Mouse (Mus musculus): ENCODE results near the gene Tex29.
"Not testable (repeated sequence)": the region's sequence is repeated elsewhere in the genome, so short reads cannot be mapped to it uniquely, and the experiment has no call there.

Tex29 gene

DNA sequence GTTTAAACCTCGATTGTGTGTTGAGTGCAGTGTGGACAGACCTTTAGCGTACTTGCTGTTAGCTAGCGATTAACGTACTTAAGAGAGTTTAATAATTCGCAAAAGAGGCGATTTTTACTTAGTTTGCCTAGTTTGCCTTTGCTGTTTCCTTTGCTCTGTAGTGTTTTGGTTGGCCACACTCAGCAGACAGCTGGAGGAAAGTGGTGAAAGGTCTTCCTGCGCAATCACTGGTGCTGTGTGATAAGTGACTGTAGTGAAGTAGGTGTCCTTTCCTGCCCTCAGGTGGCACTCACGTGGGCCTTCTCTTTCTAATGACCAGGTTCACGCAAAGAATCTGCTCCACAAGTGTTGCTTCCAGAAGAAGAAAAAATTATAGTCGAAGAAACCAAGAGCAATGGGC, 9.1 kb upstream of the Tex29 start:
- no peak for DNase-seq (ENCODE audit: low read depth in 2 of 2, low spot score in 2 of 2)

DNA sequence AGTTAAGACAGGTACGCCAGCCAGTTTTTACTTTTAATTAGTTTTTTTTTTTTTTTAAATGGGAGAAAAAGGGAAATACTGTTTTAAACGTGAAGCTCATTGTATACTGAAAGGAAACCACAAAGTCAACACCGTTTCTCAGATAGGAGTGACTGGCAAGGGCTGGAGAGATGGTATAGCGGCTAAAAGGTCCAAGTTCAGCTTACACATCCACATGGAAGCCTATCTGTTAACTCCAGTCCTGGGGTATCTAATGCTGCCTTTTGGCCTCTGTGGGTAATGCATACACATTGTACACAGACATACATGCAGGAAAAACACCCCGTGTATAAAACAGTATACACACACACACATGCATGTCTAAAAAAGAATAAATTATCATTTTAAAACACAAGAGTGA, 8.3 kb upstream of the Tex29 start:
- DNase-seq (ENCODE audit: low read depth in 2 of 2, low spot score in 2 of 2), result no peak

DNA sequence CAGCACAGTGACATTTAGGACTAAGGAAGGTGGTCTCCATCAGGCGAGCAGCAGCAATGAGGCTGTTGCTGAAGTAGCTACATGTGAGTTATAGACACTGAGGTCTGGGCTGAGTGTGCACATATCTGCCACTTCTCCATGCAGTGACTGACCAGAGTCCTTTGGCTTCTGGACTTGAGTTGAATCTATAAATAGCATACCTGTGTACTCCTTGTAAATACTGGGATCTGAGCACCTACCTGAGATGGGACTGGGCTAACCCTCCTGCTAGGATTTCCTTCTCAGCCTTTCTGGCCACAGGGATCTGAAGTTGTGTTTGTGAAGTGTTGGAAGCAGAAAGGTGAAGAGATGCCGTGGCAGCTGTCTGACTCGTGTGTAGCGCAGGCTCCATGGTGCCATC, 7.1 kb upstream of the Tex29 start:
- no peak for DNase-seq (ENCODE audit: low read depth in 2 of 2, low spot score in 2 of 2)

DNA sequence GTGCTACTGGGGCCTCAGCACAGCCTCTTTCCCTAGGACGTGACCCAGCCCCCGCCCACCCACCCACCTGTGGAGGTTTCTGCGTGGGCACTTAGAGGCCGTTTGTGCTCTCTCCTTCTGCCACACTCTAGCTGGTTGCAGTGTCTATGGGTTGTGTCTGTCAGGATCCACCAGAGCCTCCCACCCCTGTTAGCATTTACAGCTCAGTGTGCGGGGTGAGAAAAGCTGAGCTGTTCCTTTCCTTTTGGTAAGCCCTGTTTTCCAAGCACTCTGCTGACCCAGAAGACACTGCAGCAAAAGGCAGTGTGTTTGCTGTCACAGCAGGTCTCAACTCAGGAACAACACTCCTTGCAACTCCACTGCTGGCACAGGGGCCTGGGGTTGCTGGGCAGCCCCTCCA, 6.1 kb upstream of the Tex29 start:
- DNase-seq (ENCODE audit: low read depth in 2 of 2, low spot score in 2 of 2), result no peak

DNA sequence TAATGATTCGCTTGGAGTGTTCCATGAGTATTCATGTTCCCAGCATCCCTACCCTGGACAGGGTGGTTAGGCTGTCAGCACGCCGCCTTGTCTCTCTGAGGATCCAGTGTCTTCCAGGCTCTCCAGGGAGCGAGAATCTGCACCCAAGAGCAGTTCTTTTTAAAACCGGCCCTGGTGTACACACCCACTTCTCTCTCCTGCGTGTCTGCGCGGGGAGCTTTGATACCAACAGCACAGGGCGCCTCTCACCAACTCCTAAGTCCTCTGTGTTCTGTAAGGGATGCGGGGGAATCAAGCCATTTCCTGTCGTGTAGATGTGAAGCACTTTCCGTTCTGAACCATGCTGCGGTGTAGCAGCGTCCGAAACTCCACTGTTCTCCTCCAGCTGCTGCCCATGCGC, 5.6 kb upstream of the Tex29 start:
- no peak for DNase-seq (ENCODE audit: low read depth in 2 of 2, low spot score in 2 of 2)

DNA sequence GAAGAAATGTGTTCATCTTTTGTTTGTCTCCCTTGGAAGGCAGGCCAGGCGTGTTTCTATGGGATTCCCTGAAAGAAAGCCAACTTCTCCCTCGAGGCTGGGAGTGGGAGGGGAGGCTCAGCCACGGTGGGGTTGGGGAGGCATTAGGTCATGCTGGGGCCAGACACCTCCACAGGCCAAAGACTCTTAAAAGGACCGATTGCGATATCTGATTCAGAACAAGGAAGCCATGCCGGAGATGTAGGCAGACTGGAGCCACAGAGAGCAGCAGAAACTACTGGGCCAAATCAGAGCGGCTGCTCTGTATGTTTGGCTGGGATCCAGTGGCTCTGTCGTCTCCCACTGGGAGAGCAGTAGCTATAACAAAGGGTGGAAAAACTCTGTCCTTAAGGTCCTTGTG, 1.3 kb downstream of the Tex29 start:
- DNase-seq (ENCODE audit: low read depth in 2 of 2, low spot score in 2 of 2), result no peak

DNA sequence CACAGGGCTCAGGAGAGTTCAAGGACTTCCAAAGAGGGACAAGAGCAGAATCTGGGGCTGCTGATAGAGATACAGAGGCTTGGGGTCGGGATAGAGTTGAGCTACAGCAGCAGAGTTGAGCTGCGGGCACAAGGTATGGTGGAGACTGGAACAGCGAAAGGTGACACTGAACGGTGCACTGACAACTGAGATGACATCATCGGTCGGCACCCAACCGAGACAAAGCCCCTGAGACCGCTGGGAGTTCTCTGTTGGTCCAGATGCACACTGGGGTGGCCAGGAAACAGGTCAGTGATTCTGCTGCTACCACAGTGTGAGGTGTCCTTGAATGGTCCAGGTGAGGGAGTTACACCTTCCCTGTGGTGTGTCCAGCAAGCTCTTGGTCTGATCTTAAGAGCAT, 2.5 kb downstream of the Tex29 start:
- no peak for DNase-seq (ENCODE audit: low read depth in 2 of 2, low spot score in 2 of 2)

DNA sequence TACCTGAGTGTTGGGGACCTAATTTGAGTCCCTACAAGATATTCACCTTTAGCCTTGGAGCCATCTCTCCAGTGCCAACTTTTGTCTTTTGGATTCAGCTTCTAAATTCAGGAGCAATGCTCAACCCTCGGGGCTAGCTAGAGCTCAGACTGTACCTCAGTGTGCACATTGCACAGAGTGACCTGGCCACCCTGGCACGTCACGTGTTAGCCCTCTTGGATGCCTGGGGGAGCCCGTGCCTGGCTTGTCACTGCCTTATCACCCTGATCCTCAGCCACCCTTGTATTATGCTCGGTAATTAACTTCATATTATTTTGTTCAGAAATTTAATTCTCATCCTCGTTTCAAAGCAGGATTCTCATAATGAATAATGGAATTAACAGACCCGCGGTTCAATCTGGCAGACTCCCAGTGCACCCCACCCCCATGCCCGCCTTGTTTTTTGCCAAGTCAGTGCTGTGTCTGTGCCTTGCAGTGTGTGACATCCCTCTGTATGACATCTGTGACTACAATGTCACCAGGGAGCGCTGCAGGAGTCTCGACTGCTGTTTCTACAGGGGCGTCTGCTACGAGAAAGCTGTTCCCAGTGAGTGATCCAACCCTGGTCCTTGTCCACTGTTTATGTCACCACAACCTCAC, 3.5 kb downstream of the Tex29 start:
- DNase-seq (ENCODE audit: low read depth in 2 of 2, low spot score in 2 of 2), result no peak

DNA sequence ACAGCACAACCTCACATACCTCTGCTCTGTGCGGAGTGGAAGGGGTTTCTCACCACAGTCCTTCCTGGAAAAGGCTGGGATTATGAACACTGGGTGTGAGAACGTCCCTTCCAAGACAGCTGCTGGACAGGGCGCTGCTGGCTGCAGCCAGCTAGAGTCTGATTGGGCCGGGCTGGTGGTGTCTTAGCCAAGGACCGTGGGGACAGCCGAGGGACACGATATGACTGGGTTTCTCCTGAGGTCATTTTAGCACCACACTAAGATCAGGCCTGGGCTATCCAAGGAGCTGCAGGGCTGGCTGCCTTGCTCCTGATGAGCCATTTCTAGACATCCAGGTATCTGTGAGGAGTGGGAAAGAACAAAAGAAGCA, 4.0 kb downstream of the Tex29 start:
- no peak for DNase-seq (ENCODE audit: low read depth in 2 of 2, low spot score in 2 of 2)

DNA sequence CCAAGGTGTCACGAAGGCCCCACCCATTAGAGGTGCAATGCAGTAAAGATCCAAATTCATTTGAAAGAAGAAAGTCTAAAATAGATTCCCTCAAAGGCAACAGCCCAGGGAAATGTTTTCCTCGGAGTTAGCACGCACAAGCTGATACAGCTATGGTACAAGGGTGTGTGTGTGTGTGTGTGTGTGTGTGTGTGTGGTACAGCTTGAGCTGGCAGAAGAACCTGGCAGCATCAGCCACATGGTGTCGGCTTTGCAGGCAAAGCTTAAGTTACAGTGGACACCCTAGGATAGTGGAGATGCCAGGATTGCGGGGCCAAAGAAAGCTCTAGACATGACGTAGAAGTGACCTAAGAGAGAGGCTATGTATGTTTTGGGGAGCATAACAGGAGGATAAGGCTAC, 6.5 kb downstream of the Tex29 start:
- DNase-seq (ENCODE audit: low read depth in 2 of 2, low spot score in 2 of 2), result no peak

DNA sequence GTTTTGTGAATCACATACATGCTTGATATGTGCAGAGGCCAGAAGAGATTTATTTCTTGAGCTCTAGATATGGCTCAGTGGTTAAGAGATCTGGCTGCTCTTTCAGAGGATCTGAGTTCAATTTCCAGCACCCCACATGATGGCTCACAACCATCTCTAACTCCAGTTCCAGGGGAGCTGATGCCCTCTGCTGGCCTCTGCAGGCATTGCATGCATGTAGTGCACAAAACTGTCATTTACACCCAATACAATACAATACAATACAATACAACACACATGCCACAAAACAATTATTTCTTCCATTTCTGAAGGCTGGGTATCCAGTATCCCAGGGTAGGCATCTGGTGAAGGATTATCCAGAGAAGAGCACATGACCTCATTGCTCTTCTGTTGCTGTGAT, 27.6 kb downstream of the Tex29 start:
- no peak for DNase-seq (ENCODE audit: low read depth in 2 of 2, low spot score in 2 of 2)

DNA sequence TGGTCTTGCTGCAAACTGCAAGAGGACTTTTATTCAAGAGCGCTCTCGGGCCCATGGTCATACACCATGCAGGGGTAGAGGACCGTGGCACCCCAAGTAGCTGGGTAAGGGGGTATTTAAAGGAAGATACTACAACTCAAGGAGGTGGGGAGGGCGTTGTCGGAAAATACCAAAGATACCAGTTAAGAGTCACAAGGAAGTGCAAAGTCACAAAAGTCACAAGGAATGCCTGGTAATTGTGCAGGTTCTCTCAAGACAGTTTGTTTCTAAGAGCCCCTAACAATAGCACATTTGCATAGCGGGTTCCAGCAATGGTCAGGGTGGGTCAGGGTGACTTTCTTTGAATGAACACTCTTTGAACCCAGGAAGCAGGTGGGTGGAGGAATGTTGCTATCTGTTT, 34.0 kb downstream of the Tex29 start:
- DNase-seq (ENCODE audit: low read depth in 2 of 2, low spot score in 2 of 2), result not testable (repeated sequence)

DNA sequence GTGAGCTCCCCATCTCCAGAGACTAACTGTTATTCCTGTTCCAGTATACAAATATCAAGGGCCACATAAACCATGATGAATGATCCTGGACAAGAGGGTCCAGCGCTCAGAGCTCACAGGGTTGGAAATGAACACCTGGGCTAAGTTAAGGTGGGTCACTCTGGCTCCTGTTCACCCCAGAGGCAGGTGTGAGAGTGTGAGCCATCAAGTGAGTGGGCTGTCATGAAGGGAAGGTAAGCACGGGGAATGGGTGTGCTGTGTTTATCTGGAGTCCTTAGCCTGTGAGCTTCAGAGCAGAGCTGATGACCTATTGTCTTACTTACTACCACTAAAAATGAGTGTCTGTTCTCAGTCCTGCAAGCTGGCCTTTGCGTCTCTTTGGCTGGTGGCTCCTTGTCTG, 44.4 kb downstream of the Tex29 start:
- DNase-seq (ENCODE audit: low read depth in 2 of 2, low spot score in 2 of 2), result no peak

DNA sequence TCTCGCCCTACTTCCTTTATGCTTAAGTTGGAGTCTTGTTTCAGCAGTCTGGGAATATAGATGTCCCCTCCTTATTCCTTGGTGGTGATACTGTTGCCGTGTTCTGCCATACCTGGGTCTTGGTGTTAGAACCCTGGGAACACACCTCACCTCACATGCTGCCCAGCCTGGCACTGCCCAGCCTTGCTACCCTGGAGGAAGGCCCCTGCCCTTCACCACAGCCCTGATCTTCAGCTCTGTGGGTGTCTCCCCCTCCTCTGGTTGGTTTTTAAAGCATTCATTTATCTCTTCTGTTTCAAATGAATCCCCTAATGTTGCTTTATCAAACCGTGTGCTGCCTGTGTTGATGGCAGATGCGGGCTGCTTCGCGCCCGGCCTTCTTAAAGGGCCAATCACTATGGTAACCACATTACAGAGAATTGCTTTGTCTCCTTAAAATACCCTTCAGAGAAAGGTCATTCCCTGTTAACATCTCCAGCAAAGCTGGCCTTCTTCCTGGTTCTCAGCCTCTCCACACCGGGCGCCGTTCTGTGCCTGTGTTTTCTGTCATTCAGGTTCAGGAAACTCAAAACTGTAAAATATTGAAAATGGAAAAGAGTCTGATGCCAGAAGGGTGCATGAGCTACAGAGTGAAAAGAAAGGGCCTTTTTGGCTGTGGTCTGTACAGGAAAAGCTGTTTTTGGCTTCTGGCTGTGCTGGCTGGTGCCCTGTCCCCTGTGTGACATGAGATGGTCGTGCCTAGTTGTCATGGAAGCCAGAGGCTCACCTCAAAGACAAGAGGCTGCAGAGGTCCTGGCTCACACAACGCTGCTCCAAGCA, 45.8 kb downstream of the Tex29 start:
- no peak for DNase-seq (ENCODE audit: low read depth in 2 of 2, low spot score in 2 of 2)

DNA sequence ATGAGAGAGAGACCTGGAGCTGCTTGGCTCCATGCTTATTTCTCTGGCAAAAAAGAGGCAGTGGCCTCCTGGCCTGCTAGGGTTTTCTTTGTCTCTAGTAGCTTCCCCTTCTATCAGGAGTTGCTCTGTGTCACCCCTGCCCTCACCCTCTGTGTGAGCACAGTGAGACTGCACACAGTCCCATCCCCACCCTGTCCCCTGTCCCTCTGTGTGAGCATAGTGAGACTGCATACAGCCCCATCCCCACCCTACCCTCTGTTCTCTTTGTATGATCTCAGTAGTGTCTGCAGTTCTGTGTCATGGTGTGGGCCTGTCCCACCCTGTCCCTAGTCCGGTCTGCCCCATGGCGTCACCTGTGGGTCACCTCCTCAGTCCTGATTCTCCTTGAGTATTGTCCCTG, 46.5 kb downstream of the Tex29 start:
- DNase-seq (ENCODE audit: low read depth in 2 of 2, low spot score in 2 of 2), result no peak

DNA sequence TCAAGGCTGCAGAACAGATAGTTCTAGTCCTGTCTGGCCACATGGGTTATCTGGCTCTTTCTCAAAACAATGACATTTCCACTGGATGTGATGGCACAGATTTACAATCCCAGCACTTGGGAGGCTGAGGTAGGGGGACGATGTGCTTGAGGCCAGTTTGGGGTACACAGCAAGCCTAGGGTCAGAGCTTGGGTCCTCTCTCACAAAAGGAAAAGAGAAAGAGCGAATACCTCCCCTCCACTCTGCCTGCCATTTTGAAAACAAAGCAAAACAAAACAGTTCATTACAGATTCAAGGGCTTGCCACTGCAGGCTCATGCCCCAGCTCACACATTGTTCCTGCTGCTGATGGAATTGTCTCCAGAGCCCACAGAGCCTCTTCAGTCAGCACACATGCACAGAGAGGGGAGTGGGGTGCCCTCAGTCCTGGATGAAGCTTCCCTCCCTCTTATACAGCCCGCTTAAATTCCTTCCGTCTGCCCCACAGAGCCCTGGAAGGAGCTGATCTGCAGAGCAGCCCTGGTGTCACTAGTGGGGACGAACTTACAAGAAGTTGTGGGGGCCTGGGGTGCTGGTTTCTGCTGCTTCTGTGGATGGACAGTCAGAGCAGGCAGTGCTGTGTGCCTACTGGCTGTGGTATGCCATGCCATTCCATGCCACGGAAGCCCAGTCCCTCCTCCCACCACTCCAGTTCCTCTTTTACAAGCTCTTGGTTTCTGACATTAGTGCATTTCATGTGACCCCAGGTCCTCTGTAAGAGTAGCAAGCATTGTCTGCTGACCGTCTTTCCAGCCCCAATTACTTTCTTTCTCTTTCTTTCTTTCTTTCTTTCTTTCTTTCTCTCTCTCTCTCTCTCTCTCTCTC, 49.1 kb downstream of the Tex29 start:
- DNase-seq (ENCODE audit: low read depth in 2 of 2, low spot score in 2 of 2), result no peak

DNA sequence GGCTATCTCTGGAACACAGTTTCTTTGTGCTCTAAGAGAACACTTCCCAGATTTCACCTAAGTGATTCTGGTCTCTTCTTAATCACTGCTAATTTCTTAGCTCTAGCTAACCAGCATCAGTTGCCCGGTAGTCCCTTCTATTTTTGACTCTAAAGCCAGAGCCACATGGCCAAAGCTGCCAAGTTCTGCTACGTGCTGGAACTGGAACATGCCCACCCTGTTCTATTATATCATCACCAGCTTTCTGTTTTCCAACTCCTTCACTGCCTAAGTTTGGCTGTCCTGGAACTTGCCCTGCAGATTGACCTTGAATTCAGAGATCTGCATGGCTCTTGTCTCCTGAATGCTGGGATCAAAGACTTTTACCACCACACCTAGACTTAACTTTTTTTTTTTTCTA, 52.5 kb downstream of the Tex29 start:
- DNase-seq (ENCODE audit: low read depth in 2 of 2, low spot score in 2 of 2), result no peak

DNA sequence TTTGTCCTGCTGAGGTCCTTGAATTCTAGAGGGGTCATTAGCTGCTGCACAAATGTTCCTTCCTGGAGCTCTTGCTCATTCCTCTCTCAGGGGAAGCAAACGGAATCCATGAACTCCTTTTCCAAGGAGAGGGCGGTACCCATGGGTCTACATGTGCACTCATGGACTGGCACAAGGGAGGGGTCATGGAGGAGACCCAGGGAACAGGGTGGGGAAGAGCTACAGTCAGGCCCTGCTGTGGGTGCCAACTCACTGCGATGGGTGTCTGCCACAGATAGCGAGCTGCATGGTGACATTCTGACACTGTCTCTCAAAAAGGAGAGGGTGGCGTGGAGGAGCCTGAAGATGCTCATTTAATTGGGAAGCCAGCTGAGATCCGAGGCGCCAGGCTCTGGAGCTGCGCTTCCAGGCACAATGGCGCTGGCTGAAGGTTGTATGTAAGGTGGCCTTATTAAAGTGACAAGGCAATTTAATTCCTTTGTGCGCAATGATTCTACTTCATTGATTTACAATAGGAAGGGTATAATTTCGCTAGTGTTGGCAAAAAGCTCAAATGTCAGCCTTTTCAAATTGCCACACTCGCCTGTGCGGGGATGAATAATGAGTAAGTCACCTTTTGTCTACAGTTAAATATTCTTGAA, 55.9 kb downstream of the Tex29 start:
- DNase-seq (ENCODE audit: low read depth in 2 of 2, low spot score in 2 of 2), result no peak

DNA sequence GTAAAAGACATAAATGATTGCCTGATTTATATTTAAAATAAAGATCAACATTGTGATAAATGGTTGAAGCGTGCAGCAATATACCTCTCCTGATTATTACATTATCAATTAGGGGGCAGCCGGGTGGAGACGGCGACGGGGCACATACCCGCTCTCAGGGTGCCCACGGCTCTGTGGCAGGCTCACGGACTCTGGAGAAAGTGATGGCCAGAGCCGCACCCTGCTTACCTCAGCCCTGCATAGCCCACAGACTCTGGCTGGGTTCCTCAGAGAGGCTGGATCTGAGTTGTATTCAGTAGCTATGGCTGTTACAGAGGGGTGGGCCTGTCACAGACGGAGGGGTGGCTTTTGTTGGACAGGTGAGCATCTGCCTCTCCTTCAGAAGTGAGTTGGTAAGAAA, 56.4 kb downstream of the Tex29 start:
- no peak for DNase-seq (ENCODE audit: low read depth in 2 of 2, low spot score in 2 of 2)

DNA sequence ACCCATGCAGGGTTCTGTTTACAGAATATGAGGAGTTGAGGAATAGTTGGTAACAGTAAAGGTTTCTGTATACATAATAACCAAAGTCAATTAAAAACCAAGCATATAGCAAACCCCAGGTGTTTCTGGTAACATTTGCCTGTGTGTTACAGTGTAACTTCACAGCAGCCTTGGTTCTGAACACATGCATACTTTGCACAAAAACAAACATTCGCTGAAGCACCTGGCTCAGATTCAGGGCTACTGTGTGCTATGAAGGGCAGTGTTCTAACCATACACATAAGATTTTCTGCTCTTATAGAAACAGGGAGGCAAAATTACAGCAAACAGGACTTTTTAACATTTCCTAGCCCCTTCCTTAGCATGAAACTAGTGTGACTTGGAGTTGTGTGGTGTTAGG, 58.5 kb downstream of the Tex29 start:
- DNase-seq (ENCODE audit: low read depth in 2 of 2, low spot score in 2 of 2), result no peak
